Mouse (Mus musculus): ENCODE data around the gene Otoa.

The Otoa gene

DNA sequence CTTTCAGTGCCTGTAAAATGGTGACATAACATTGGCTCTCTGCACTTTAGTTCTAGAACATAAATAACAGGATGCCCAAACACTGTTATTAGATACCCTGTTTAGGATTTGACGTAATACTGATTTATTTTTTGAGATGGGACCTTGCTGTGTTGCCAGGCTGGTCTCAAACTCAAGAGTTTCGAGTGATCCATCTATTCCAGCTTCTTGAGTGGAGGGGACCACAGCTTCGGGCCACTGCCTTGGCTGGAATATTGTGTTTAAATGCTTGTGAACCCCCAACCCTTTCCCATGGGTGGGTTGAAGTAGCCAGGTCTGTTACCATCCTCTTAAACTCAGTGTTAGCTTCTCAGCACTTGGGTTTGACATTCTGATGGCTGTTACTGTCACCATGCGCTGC lies at the start of gene Otoa:
TSS of gene Otoa (plus strand) at position 301 of the 400 bp plus-strand sequence.
- DNase-seq (ENCODE audit: low spot score in 2 of 2): no peak

DNA sequence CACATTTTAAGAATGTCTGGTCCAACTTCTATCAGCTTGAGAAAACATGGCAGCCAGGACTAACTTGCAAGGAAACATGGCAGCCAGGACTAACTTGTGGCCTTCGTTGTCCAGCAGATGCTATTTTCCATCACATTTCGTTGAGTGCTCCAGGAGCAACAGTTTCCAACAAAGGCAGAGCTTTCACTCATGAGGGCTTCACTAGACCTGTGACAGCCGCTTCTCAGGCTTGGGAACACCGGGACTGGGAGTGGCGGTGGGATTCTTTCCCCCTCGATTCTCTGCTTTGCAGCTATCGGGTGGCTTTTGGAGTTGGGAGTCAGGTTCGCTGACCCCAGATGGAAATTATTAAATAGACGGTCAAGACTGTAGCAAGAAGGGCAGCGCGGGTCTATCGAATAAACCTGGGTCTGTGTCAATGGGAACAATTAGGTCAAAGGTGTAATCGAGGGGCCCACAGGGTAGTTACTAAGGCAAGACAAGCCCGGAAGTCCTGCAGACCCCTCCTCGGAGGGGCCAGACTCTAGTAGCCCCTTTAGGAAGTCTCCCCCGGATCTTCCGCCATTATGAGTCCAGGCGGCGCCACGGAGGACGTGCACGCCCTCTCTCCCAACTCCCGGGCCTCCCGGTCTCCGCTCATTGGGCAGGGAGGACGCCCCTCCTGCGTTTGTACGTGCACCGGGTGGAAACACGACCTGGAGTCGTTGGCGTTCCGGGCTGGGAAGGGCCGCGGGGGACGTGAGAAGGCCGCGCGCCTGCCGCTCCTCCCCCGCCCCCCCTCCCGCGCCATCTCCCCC lies 47.4 kb upstream of the Otoa start, which contains the start of gene Mettl9:
TSS of gene Mettl9 (plus strand) at position 590 of the 797 bp plus-strand sequence.
- peak; percentile 90 to 93 for DNase-seq (ENCODE audit: low spot score in 2 of 2)

DNA sequence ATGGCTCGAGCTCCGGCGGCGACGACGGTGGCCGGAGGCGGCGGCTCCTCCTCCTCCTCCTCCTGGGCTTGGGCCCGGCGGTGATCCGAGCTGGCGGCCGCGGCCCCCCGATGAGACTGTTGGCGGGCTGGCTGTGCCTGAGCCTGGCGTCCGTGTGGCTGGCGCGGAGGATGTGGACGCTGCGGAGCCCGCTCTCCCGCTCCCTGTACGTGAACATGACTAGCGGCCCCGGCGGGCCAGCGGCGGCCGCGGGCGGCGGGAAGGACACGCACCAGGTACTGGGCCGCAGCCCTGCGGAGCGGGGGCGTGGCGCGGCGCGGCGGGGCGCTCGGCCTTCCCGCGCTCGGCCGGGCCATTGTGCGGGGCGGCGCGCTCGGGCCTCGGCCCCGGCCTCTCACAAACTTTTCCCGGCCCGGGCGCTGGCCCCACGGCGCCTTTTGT lies 46.7 kb upstream of the Otoa start:
- DNase-seq (ENCODE audit: low spot score in 2 of 2): peak; percentile 70 to 82

DNA sequence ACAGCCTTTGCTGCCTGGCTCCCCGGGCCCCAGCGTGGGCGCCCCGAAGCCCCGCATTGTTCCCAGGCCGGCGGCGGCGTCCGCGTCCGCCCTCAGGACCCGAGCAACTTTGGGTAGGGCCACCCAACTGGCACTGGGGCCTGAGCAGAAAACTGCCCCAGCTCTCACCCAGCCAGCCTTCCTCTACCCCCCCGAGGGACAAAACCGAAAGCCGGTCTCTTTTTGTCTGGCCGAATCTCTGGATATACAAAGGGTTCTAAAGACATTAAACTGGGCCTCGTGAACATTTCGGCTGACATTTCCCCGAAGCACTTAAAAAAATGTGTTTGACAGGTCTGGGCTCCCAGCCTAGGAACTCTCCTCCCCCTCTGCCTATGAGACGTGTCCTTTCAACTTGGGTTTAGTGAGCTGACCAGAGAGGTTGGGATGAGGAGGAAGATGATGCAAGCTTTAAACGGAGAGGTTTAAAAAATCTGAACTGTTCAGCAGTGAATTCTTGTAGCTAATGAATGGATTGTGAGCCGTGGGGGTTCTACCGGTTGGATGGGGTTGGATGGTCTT lies 46.2 kb upstream of the Otoa start:
- no peak for DNase-seq (ENCODE audit: low spot score in 2 of 2)

DNA sequence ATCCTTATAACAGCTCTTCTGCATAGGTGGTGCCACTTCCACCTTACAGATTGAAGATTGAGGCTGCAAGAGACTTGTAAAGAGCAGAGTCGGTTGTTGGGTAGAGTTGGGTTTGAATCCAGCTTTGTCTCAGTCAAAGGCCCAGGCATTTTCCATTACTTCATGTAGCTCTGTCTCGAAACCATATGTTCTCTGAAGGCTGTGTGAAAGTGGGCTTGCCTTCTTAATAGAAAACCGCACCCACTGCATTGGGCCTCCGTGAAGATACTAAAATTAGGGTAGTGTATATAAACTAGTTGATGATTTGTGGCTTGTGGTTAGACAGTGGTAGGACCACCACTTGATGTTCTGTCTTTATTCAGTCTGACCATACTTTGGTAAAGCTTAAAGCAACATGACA lies 40.9 kb upstream of the Otoa start:
- DNase-seq (ENCODE audit: low spot score in 2 of 2): no peak

DNA sequence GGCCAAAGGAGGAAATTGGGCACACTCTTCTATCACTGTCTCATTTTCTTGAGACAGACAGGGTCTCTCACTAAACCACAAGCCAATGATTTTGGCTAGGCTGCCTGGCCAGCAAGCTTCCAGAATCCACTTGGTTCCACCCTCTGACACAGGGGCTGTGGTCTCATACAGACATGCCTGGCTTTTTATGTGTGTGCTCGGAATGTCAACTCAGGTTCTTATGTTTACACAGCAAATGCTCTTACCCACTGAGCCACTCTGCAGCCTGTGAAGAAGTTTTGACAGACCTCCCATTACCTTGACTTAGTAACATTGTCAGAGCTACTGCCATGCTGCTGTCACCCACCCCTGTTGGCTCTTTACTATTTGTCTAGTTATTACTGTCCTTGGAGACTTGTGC lies 39.5 kb upstream of the Otoa start:
- no peak for DNase-seq (ENCODE audit: low spot score in 2 of 2)

DNA sequence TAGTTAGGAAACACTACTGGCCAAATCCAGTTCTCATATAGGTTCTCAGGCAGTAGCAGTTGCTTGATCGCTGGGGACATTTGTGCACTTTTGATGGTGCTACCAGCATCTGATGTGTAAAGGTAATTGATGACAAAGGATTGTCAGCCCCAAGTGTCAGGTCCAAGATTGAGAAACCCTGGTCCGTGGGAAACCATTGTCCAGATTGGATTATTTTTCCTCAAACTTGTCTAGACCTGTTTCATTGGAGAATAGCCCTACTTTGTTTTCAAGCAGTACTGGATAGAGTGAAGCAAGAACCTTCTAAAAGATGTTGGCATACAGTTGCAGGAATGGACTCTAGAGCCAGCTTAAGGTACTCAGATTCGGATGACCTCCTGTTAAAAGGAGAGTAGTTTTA lies 38.4 kb upstream of the Otoa start:
- no peak for DNase-seq (ENCODE audit: low spot score in 2 of 2)

DNA sequence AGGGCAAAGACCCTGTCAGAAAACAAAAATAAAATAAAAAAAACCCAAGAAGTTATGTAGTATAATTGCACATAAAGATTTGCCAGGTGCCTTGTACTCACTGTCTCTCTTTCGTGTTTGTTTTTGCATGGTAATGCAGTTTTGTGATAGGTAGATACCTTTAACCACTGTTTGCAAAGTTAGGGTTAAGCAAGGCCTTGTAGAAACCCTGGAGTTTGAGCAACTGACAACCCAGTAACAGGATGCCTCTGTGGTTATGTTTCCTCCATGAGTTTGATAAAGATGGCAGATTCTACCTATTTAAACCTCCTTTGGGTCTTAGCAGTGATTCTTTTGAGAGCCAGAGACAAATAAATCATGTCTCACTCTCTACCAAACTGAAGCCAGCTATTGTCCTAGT lies 37.9 kb upstream of the Otoa start:
- no peak for DNase-seq (ENCODE audit: low spot score in 2 of 2)

DNA sequence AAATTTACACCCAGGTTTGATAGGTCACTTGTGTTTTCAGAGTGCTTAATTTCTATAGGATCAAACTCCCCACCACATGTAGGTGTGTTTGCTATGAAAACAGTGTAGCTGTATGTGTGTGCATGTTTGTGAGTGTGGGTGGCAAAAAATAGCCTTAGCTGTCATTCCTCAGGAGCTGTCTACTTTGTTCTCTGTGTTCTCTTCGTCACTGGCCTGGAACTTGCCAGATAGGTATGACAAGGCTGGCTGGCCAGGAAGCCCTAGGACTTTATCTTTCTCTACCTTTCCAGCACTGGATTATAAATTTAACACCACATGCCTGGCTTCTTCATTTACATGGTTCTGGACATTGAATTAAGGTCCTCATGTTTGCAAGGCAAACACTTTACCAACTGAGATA lies 37.2 kb upstream of the Otoa start:
- no peak for DNase-seq (ENCODE audit: low spot score in 2 of 2)

DNA sequence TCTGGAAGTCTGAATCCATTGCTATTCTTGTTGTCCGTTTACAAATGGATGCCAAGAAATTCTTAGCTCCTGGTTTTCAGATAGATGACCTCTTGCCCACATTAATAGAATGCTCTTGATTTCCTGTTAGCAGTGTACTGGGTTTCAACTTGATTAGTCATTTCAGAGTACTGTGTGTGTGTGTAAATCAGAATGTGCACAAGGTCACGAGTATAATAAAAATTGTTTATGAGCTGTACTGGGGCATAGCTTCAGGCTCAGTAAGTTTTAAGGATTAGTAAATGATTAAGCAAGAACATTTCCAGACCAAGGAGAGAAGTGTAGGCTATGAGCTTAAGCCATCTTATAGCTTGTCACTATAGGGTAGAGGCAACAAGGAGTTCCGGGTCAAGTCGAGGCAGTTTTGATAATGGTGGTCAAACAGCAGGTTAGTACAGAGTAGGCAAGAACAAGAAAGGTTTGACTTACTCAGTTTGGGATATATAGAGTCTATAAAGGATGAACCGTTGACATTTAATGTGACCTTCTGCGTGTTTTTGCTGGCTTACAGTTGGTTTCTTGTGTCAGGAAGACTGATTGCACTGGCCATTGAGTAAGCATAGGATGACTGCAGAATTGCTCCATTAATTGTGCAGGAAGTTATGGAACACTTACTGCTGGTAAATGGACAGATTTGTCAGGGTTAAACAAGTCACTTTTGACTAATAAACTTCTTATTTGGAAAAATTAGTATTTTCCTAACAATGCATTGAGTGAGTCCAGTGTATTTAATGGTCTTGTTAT lies 35.6 kb upstream of the Otoa start:
- no peak for DNase-seq (ENCODE audit: low spot score in 2 of 2)

DNA sequence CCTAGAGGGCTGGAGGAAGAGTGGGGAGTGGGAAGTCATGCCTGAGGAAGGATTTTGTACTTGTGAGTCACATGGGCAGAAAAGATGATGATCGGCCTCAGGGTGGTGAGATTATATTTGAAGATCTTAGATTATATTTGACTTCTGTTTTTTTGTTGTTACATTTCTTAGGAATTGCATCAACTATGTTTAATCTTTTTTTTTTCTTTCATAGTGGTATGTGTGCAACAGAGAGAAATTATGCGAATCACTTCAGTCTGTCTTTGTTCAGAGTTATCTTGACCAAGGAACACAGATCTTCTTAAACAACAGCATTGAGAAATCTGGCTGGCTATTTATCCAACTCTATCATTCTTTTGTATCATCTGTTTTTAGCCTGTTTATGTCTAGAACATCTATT lies 33.8 kb upstream of the Otoa start:
- DNase-seq (ENCODE audit: low spot score in 2 of 2): no peak

DNA sequence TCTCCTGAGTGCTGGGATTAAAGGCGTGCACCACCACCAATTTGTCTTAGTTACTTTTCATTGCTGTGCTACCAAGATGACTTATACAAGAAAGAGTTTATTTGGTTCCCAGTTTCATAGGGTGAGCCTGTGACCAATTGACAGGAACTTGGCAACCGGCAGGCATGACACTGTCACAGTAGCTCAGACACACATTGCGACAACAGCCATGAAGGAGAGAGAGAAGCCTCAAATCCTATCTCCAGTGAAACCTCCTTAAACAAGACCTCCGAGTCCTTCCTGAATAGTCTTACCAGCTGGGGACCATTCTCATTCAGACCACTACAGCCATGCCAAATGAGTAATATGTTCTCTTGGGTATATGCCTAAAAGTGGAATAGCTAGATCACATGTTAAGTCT lies 28.4 kb upstream of the Otoa start:
- no peak for DNase-seq (ENCODE audit: low spot score in 2 of 2)

DNA sequence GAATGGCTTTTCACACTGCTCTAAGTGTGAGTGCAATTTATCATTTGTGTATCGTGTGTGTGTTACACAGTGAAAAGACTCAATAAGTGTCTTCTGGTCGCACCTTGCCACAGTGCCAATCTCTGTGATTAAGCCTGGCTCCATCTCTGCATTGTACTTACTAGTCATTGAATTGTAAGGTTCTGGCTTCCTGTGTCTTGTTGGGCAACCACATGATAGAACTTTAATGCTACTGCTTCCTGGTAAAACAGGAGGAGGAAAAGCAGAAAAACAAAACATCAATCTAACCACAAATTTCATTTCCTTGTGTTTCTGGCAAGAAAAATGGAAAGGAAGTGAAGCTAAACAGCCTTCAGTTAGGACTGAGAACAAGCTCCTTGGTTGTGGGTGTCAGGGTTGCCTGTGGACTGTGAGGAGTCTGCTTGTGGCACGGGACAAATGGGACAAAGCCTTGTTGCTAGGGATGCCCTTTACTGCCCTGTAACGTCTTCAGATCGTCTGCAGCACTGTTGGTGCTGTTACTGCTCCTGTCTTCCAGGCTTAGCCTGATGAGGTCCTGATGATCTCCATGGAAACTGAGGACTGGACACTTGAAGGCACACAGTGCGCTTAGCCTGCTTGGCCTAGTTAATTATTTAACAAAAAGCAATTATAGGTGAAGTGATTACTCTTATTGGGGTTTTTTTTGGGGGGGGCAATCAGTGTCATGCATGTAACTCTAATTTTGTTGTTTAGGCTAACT lies 21.8 kb upstream of the Otoa start:
- DNase-seq (ENCODE audit: low spot score in 2 of 2): no peak

DNA sequence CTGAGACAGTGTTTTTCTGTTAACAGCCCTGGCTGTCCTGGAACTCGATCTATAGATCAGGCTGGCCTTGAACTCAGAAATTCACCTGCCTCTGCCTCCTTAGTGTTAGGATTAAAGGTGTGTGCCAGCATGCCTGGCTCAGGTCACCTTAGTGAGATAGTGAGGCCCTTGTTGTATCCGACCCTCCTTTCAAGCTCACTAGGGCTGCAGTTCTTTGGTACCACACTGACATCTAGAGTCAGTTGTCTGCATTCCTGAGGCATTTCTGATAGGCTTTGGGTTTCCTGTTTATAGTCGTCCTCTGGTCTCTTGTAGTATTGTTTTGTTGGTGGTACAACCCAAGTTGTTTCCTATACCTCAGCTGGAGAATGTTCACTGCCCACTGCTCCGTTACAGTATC lies 17.1 kb upstream of the Otoa start:
- DNase-seq (ENCODE audit: low spot score in 2 of 2): no peak

DNA sequence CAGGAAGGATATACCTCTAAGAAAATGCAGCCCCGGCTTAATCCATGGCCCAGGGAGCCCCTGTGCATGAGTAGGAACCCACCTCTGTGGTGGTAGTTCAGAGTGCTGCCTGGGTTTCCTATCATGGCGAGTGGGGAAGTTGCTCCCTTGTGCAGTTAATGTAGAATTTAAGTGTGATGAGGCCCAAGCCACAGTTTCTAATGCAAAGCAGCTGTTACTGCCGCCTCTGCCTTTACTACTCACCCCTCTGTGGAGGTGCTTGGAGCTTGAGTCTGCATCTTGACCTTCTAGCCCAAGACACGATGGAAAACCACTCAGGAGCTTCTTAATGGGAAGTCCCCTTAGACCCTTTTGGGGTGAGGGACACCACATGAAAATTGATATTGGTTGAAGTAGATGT lies 10.2 kb upstream of the Otoa start:
- no peak for DNase-seq (ENCODE audit: low spot score in 2 of 2)

DNA sequence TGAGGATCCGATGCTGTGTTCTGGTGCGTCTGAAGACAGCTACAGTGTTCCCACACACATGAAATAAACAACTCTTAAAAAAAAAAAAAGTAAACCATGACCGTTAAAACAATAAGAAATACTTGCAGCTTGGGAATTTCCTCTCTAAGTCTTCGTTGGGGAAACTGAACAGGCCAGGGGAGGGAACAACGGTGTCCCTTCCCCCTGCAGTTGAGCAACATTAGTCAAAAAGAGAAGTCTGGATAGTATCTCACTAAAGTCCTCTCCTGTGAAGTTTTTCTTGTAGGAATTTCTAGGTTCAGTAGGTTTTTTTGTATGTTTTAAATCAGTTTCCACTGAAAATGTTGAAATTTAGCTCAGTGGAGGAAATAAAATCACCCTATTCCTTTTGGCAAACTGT lies 8.9 kb upstream of the Otoa start:
- DNase-seq (ENCODE audit: low spot score in 2 of 2): no peak

DNA sequence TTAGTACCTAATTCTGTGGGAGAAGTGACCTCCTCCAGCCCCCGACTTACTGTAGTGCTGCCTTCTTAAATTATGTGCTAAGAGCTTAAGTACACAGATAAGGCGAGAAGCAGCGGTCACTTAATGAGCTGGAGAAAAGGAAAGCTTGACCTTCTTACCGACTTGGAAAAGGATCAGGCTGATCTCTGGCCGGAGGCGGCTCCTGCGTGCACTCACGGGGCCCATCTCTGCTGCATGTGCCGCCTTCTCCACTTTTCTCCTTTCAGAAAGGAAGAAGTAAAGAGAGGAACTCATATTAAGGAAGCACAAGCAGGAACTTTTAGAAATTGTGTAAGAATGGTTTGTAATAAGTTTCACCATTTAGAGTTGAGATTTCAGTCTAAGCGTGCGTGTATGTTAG lies 7.2 kb upstream of the Otoa start, which contains the start of gene Igsf6:
TSS of gene Igsf6 (minus strand) at position 292 of the 400 bp plus-strand sequence.
- no peak for DNase-seq (ENCODE audit: low spot score in 2 of 2)

DNA sequence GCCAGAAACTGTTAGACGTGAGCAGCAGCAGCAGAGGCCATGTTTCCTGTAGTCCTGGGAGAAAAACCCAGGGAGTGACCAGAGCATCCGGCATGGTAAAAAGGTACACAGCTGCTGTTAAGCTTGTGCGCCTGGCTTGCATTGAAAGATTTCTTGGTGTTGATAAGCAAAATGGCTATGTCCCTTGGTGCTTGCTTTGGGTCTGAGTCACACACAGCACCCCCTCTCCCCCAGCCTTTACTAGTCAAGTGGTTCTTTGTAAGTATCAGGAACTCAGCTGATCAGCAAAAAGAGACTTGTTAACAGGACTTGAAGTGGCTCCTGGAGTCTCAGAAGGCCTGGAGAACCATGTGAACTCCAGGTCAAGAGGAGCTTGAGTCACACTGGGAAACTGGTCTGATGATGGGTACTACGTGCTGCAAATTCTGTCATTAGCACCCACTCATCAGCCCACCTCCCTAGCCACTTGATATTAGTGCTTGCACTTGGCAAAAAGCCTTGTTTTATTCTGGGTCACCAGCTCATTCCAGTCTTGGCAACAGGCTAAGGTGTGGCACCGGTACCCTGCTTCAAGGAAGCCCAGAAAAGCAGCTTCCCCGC lies 6.5 kb upstream of the Otoa start:
- no peak for DNase-seq (ENCODE audit: low spot score in 2 of 2)

DNA sequence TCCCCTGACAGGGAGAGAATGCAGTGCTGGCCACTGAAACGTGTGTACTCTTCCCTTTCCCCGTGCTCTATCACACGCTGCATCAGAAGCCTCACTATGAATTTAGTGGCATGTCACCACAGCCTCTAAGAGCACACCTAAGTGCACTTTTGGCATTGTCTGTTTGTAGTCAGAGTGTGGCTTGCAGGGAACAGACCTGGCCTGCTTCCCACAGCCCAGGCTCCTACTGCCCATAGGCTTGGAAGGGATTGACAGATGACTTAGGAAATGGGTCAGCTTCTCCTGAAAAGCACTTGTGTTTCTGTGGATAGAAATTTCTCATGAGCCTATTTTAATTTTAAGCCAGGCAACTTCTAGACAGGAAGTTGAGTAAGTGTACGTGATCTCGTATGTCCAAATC lies 6.0 kb upstream of the Otoa start:
- DNase-seq (ENCODE audit: low spot score in 2 of 2): no peak

DNA sequence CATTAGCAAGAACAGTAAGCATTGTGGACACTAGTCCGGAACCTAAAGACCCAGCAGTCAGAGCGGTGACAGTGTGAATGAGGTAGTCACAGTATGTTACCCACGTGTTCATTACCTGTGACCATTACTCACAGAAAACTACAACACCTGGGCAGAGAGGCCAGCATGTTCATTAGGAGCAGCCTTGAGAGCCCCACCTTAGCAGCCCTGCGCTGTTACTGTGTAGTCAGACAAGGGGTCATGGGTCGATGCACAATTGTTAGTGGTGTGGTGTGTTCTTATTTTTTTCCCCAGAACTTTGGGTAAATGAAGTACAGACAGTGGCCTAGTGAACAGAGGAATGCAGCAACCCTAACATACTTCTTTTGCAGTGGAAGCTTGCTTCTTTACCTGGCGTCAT lies 4.1 kb upstream of the Otoa start:
- DNase-seq (ENCODE audit: low spot score in 2 of 2): no peak

DNA sequence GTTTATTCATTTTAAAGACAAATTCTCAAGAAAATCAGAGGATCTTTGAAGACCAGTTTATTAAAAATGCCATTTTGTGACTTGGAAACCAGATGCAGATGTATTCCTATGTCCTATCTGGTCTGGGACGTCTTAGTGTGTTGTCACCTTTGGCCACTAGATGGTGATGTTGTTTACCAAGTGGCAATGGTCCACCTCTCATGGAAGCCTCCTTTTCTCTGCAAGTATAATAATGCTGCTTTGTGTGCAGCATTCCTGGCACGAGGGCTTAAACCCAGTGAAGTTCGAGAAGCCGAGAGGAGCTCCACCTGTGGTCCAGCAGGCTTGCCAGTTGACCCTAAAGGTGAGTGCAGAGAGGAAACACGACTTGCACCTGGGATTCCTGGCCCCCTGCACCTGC lies 3.6 kb upstream of the Otoa start:
- DNase-seq (ENCODE audit: low spot score in 2 of 2): peak in 1 of 2 experiments; percentile 54

DNA sequence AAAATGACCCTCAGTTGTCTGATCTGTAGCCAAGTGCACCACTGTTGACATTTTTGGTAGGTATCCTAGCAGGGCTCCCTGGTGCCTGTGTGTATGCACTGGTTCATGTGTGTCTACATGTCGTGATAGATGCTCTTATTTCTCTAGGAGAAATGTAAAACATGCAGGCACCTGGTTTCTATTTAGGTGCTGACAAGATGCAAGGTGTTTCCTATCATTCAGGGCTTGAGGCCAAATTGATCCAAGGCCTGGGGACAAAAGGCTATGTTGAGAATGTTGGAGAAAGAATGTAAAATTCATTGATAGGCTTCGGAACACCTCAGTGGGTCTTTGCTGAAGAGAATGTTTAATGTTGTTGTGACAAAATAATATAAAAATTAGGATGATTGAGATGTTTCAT lies 366 bp downstream of the Otoa start:
- DNase-seq (ENCODE audit: low spot score in 2 of 2): no peak
